Mouse (Mus musculus) urinary bladder, postnatal 0 days (tissue): ENCODE data around the gene Snx9. TPM values are rescaled to one million over a fixed set of nuclear protein-coding genes. Genes with fewer than 3 reads are reported as not detected.

Experiments used
- polyA plus RNA-seq: library from polyadenylated mRNA; unstranded; fragments of >200 nt; fragmentation: Nextera tagmentation; extraction: Ambion mirVana; gene quantifications from 2 replicates; pipeline ENCODE4 v1.2.1, GENCODE M21; 2015

Gene Snx9
- 27.7 and 31.3 TPM in 2 replicates for polyA plus RNA-seq

DNA sequence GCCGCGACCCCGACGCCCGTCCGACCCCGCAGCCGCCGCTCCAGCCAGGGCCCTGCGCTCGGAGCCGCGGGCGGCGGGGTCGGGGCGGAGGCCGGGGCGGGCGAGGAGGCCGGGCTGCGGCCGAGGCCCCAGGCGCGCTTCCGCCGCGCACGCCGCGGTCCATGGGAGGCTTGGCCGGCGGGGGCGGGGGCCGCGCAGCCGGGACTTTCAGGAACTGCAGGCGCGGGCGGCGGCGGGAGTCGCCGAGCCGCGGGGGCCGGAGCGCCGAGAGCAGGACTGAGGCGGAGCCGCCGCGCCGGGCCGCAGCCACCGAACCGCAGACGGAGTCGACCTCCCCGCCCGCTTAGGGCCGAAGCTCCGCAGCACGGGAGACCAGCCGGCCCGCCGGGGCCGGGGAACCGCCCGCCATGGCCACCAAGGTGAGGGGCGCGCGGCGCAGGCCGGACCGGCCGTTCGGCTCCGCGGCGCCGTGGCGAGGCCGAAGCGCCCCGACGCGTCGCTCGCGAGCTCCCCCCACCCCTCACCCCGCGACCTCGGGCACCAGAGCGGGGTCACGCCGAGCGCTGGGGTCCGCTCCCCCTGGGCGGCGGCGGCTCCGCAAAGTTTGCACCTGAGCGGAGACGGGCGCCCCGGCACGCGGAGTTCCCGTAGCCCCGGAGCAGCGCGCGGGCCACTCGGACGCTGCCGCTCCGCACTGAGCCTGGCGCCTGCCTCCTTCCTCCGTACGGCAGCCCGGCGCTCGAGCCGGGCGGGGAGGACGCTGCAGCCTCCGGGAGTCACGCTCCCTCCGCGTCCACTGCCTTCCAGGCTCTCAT, at the start of gene Snx9:
TSS of gene Snx9 (plus strand) at position 202 of the 815 bp plus-strand sequence.

DNA sequence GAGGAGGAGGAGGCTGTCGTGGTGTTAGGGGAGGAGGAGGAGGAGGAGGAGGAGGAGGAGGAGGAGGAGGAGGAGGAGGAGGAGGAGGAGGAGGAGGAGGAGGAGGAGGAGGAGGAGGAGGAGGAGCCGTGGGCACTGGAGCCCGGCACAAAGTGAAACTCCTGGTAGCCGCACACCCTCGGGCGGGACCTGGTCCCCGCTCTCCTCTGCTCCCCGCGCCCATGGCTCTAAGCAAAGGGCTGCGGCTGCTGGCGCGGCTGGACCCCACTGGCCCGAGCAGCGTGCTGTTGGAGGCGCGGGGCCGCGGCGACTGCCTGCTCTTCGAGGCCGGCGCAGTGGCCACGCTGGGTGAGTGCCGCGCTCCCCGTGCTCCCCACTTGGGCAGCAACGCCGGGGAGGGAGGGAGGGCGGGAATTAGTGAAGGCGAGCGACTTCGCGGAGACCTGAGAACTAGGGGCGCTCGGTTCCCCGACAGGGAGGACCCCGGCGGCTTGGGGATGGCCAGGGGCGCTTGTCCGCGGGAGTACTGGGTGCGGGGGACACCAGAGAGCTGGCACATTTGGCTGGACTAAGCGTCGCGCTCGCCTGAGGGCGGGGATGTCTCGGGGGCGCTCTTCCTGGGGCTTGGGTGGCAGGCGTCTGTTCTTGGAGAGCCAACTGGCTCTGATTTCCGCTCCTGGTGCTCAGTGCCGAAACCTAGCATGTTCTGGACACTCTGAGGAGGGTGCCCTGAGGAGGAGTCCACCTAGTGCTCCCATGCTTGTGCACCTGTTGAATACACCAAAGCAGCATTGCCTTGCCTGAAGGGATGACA, 100.3 kb downstream of the Snx9 start, which contains the start of gene Synj2:
TSS of gene Synj2 (plus strand) at position 51 of the 814 bp plus-strand sequence.

Other genes starting within 250 kb of the Snx9 start
- gene Synj2, start 100.0 kb downstream of the Snx9 start, polyA plus RNA-seq: 7.5 and 8.4 TPM in 2 replicates
- gene Serac1, start 238.4 kb downstream of the Snx9 start, polyA plus RNA-seq: 1.8 and 2.1 TPM in 2 replicates
- 156 and 166 TPM in 2 replicates for gene Gtf2h5, start 238.5 kb downstream of the Snx9 start, polyA plus RNA-seq